Mouse (Mus musculus): Measurements from ENCODE around the gene Cnr1.

DNA sequence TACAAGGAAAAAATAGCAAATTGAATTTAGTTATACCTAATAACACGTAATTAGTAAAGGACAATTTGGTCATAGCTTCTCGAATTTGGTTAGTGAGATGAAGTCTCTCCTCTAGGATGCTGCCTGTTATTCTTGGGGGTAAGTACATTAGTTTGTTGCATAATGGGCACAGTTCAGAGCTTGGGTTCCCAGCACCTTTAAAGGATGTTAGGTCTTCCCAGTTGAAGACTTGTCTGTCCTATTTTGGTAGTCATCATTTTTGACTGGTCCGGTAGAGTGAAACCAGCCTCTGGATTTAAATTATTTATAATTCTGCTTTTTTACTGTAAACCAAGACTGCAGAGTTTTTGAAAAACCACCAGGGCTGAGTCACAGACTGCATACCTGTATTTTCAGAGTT is 3.3 kb downstream of the Cnr1 start:
- TF ChIP-seq ZNF384 (IDR thresholded peaks at IDR 0.05; ENCODE audit: low read depth, low read length) (no peak), ZC3H11A (IDR thresholded peaks at IDR 0.05; ENCODE audit: borderline replicate concordance, low read depth, low read length) (no peak), MAFK (IDR thresholded peaks at IDR 0.05; ENCODE audit: insufficient read depth, low read depth, low read length) (no peak), HCFC1 (IDR thresholded peaks at IDR 0.05; ENCODE audit: borderline replicate concordance, insufficient read depth, low read length) (no peak)
